In the genomic region with DNA sequence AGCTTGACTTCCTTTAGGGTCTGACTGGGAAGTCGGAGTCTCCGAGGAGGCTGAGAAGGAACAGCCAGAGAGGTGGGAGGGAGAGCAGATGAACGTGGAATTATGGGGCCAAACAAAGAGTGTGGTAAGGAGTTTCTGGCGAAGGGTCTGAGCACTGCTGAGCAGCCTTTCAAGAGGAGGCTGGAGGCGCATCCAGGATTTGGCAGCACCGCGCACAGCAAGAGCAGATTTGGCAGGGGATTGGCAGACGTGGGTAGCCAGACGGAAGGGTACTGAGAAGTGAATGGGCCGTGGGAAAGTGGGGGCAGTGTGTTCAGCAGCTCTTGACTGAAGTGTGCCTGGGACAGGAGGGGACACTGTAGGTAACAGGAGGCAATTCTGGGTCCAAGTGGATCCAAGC, we compare ENCODE assay signal across 13 mouse cellular contexts. TPM values are rescaled to one million over a fixed set of nuclear protein-coding genes. Genes with fewer than 3 reads are reported as not detected.
A peak's percentile ranks its signal among the peaks of the same experiment; 100 is the strongest.
DNase-seq lines count a peak whose midpoint lies in the region; ATAC-seq lines count a peak whose summit lies in the region.
"Had no signal": no experiment of that assay in that cellular context is flagged by ENCODE, and none has a peak within 500 bp of the region (broad histone marks: within the 10 kb centered on the region; RNA-seq: fewer than 3 reads in every experiment).

No protein-coding gene starts in this region.

- WGBS in midbrain, embryonic 14.5 days = 56% methylated on average over 10 of the region's 10 CpGs
- 78% methylated on average over 10 of the region's 10 CpGs for WGBS in midbrain, embryonic 11.5 days

- H3K4me2 ChIP-seq in midbrain, embryonic 14.5 days (ENCODE audit: low read length) = no peak overlapping the region
- no peak overlapping the region for H3K4me2 ChIP-seq in midbrain, embryonic 11.5 days

- peak; percentile 51 for DNase-seq in midbrain, embryonic 14.5 days
- no peak for DNase-seq in midbrain, embryonic 11.5 days (ENCODE audit: low spot score, missing footprints)
- DNase-seq in frontal cortex, postnatal 10 days (ENCODE audit: low spot score in 2 of 2) = peak; percentile 57 to 58
- peak; percentile 78 to 84 for DNase-seq in left cerebral cortex, adult 18-20 months (ENCODE audit: low spot score in 2 of 2)
- peak; percentile 74 to 75 for DNase-seq in right cerebral cortex, postnatal 36 days (ENCODE audit: low spot score in 2 of 2)
- no peak for DNase-seq in gastrocnemius, postnatal 10 days
- no peak for DNase-seq in spleen, postnatal 14 days (ENCODE audit: low spot score in 2 of 2)
- DNase-seq: kidney, adult 2 months; thymus, postnatal 25 days had no signal

- peaks cover 17% of the 10 kb centered on the region for H3K4me1 ChIP-seq in midbrain, embryonic 14.5 days (ENCODE audit: control insufficient read depth, insufficient read depth, low read length)
- 0 out of 2 replicates have a peak, but pooled peaks cover 6% of the 10 kb centered on the region for H3K4me1 ChIP-seq in midbrain, embryonic 11.5 days (ENCODE audit: control insufficient read depth, insufficient read depth, low read length)

- no peaks in the 10 kb centered on the region for H3K36me3 ChIP-seq in midbrain, embryonic 14.5 days (ENCODE audit: control insufficient read depth, insufficient read depth, low read length)
- no peaks in the 10 kb centered on the region for H3K36me3 ChIP-seq in midbrain, embryonic 11.5 days (ENCODE audit: control insufficient read depth, insufficient read depth, low read length)

- H3K27ac ChIP-seq in midbrain, embryonic 14.5 days (replicated peaks; ENCODE audit: low read depth, low read length) = no peak overlapping the region
- H3K27ac ChIP-seq in midbrain, embryonic 11.5 days (ENCODE audit: low read depth, low read length) = no peak overlapping the region

- no peaks in the 10 kb centered on the region for H3K27me3 ChIP-seq in midbrain, embryonic 14.5 days (ENCODE audit: control insufficient read depth, insufficient read depth, low read length)
- H3K27me3 ChIP-seq in midbrain, embryonic 11.5 days (ENCODE audit: control insufficient read depth, insufficient read depth, low read length) = no peaks in the 10 kb centered on the region

- H3K9ac ChIP-seq in midbrain, embryonic 14.5 days (replicated peaks; ENCODE audit: low read length) = no peak overlapping the region
- H3K9ac ChIP-seq in midbrain, embryonic 11.5 days (ENCODE audit: low read length) = no peak overlapping the region

- no peak overlapping the region for H3K4me3 ChIP-seq in midbrain, embryonic 14.5 days (replicated peaks; ENCODE audit: low read depth, low read length)
- no peak overlapping the region for H3K4me3 ChIP-seq in midbrain, embryonic 11.5 days (ENCODE audit: low read depth, low read length)
- H3K4me3 ChIP-seq: megakaryocyte, embryonic 14.5 days had no signal

- H3K9me3 ChIP-seq in midbrain, embryonic 14.5 days (ENCODE audit: control insufficient read depth, low read length) = no peaks in the 10 kb centered on the region
- H3K9me3 ChIP-seq in midbrain, embryonic 11.5 days (ENCODE audit: control insufficient read depth, low read length) = no peaks in the 10 kb centered on the region
- H3K9me3 ChIP-seq: megakaryocyte, embryonic 14.5 days had no signal

- no peak for ATAC-seq in midbrain, embryonic 14.5 days (ENCODE audit: low FRiP score, low TSS enrichment)
- ATAC-seq in midbrain, embryonic 11.5 days (ENCODE audit: low FRiP score) = no peak
- ATAC-seq in granulocyte monocyte progenitor cell, adult 5-6 weeks (replicated peaks; ENCODE audit: poor library complexity, severe bottlenecking) = no peak

RNA-seq across cellular contexts. Expression of gene Ghrhr, which starts 18.8 kb away (rescaled TPM):
- not detected in 2 replicates for polyA plus RNA-seq in midbrain, embryonic 14.5 days (2014; fragmentation: Nextera tagmentation; extraction: Ambion mirVana)
- not detected in 2 replicates for polyA plus RNA-seq in midbrain, embryonic 11.5 days (2014; fragmentation: Nextera tagmentation; extraction: Ambion mirVana)
- not detected for total RNA-seq in left cerebral cortex, adult 18-20 months (2021)
- total RNA-seq in gastrocnemius, postnatal 10 days (2021) = not detected
- not detected in 2 replicates for total RNA-seq in granulocyte monocyte progenitor cell, adult 5-6 weeks (2014; fragmentation: Nextera tagmentation)
- not detected in 2 replicates for total RNA-seq in granulocyte monocyte progenitor cell, adult 5-6 weeks (2017)
- total RNA-seq: gastrocnemius, postnatal 4 days had no signal
- polyA plus RNA-seq: liver, adult 2 months had no signal

RNA-seq across cellular contexts. Expression of gene Adcyap1r1, which starts 56.9 kb away (rescaled TPM):
- 50.2 and 52.7 TPM in 2 replicates for polyA plus RNA-seq in midbrain, embryonic 14.5 days (2014; fragmentation: Nextera tagmentation; extraction: Ambion mirVana)
- 17.6 and 20.4 TPM in 2 replicates for polyA plus RNA-seq in midbrain, embryonic 11.5 days (2014; fragmentation: Nextera tagmentation; extraction: Ambion mirVana)
- 100 to 1,000 TPM; 121 to 135 TPM for total RNA-seq in left cerebral cortex, adult 18-20 months (2021)
- total RNA-seq in gastrocnemius, postnatal 10 days (2021) = 1 to 10 TPM; 4.1 to 7.5 TPM
- 1.6 TPM in 1 of 2 replicates, not detected in the other for total RNA-seq in granulocyte monocyte progenitor cell, adult 5-6 weeks (2014; fragmentation: Nextera tagmentation)
- total RNA-seq in granulocyte monocyte progenitor cell, adult 5-6 weeks (2017) = not detected in 2 replicates

RNA-seq across cellular contexts. Expression of gene Aqp1, which starts 58.6 kb away (rescaled TPM):
- polyA plus RNA-seq in midbrain, embryonic 14.5 days (2014; fragmentation: Nextera tagmentation; extraction: Ambion mirVana) = 0.22 and 1.3 TPM in 2 replicates
- 0.38 and 0.48 TPM in 2 replicates for polyA plus RNA-seq in midbrain, embryonic 11.5 days (2014; fragmentation: Nextera tagmentation; extraction: Ambion mirVana)
- total RNA-seq in left cerebral cortex, adult 18-20 months (2021) = under 1 TPM; 0.37 to 0.40 TPM
- total RNA-seq in gastrocnemius, postnatal 10 days (2021) = 100 to 1,000 TPM; 127 to 167 TPM
- 0.45 and 1.1 TPM in 2 replicates for total RNA-seq in granulocyte monocyte progenitor cell, adult 5-6 weeks (2014; fragmentation: Nextera tagmentation)
- total RNA-seq in granulocyte monocyte progenitor cell, adult 5-6 weeks (2017) = 1.8 and 3.4 TPM in 2 replicates

Comparison
In these comparisons a context has a peak if more than half of its experiments do, and no peak if none do; other contexts are left out.
1. DNase-seq: peak in midbrain, embryonic 14.5 days (single experiment), frontal cortex, postnatal 10 days (2 of 2), left cerebral cortex, adult 18-20 months (2 of 2) and right cerebral cortex, postnatal 36 days (2 of 2); none in midbrain, embryonic 11.5 days (single experiment), gastrocnemius, postnatal 10 days (single experiment) and spleen, postnatal 14 days (0 of 2).
2. RNA of gene Adcyap1r1, which starts 56.9 kb away (total RNA-seq): 121 to 135 TPM in left cerebral cortex, adult 18-20 months; 4.1 to 7.5 TPM in gastrocnemius, postnatal 10 days and 1.6 TPM in granulocyte monocyte progenitor cell, adult 5-6 weeks; every median in the first group is over 10 times any median in the second.
3. RNA of gene Aqp1, which starts 58.6 kb away (total RNA-seq): 127 to 167 TPM in gastrocnemius, postnatal 10 days; 0.45 to 3.4 TPM in granulocyte monocyte progenitor cell, adult 5-6 weeks and 0.37 to 0.40 TPM in left cerebral cortex, adult 18-20 months; every median in the first group is over 10 times any median in the second.